Mouse (Mus musculus): ENCODE measurements around the gene Kcnn1.

DNA sequence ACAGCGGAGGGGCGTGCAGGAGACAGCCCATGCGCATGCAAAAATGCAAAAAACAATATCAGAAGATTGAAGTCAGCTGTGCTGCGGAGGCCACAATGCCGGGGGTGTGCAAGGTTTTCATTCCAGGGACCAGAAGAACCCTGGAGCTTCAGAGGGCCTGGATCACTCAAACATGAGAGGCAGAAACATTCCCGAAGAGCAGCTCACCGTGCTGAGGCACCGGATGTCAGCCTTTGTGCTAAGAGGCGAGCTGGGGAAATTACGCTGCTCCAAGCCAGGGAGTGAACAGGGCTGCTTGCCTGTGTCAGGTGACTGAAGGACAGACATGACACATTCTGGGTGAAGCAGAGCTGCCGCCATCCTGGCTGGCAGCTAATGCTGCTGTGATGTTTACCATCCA, 17.5 kb upstream of the Kcnn1 start:
- no peak for TF ChIP-seq POLR2A (IDR thresholded peaks at IDR 0.05; ENCODE audit: low read depth, low read length)
- no peak for TF ChIP-seq CTCF (IDR thresholded peaks at IDR 0.05; ENCODE audit: extremely low read depth, insufficient read length, insufficient replicate concordance, low read depth, low read length)

All from small intestine, adult 2 months (tissue).